Mouse (Mus musculus): ENCODE measurements around the gene Asah2. TPM values are rescaled to one million over a fixed set of nuclear protein-coding genes. Genes with fewer than 3 reads are reported as not detected.
A peak's percentile ranks its signal among the peaks of the same experiment; 100 is the strongest.

The Asah2 gene
- polyA plus RNA-seq, 1 experiment from 2014 or later: 2.6 TPM

DNA sequence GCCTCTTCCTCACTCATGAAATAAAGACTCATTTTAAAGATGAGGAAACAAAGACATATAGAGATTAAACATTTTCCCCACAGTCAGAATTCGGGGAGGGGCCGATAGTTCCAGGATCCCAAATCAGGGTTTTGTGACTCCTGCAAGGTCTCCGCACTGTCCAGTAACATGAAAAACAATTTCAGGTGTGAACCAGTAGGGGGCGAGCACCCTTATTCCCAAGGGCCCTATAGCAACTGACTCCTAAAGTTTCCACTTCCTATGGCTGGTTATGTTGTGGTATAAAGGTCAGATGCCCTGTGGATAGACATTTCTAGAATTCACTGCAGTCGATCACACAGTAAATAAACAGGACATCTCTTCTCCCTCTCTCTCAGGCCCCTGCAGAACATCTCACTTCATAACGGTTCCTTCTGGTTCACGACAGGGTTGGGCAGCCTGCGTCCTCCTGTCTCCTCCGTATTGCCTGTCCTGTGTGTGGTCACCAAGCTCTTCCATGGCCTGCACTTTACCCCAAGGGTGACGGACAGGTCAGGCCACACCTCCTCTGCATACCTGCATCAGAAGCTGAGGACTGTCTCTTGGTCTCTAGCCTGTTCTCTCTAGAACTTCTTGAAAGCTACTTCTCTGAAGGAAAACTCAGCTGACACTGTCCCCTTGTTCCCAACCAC, 19.3 kb upstream of the Asah2 start:
- Histone ChIP-seq H3K4me1 (0 out of 2 replicates have a peak, but pooled peaks cover 2% of the 10 kb centered on the region), H3K4me2 (no peak overlapping the region), H3K9ac (no peak overlapping the region), H3K9me3 (no peaks in the 10 kb centered on the region), H3K4me3 (no peak overlapping the region), H3K27ac (replicated peaks) (no peak overlapping the region), H3K36me3 (peaks cover 41% of the 10 kb centered on the region), H3K27me3 (replicated peaks) (no peaks in the 10 kb centered on the region)
- ATAC-seq (ENCODE audit: extremely low read depth, insufficient number of reproducible peaks, low FRiP score, low TSS enrichment): no peak
- WGBS: 69% methylated on average over 10 of the region's 10 CpGs

DNA sequence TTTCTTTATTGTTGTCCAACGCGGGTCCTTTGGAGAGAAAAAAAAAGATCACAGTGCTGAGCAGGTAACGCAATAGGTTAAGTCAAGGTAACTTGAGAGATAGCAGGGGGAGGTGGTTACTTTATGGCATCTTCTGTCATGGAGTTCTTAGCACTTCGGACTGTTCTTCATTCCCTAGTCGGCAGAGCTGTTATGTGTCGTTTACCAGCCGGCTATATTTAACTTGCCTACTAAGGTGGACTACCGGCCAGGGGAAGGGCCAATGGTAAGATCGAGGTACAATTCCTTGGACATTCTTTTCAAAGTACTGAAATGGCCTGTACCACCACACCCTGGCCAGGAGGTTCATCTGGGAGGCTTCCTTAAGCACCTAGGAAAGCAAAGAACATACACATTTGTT, 16.1 kb upstream of the Asah2 start:
- no peaks in the 10 kb centered on the region for H3K27me3 ChIP-seq (replicated peaks)
- no peak overlapping the region for H3K9ac ChIP-seq
- H3K27ac ChIP-seq (replicated peaks): no peak overlapping the region
- no peaks in the 10 kb centered on the region for H3K4me1 ChIP-seq
- no peaks in the 10 kb centered on the region for H3K9me3 ChIP-seq
- H3K36me3 ChIP-seq: peaks cover 42% of the 10 kb centered on the region
- 73% methylated on average over 9 of the region's 9 CpGs for WGBS
- no peak for ATAC-seq (ENCODE audit: extremely low read depth, insufficient number of reproducible peaks, low FRiP score, low TSS enrichment)
- no peak overlapping the region for H3K4me2 ChIP-seq
- no peak overlapping the region for H3K4me3 ChIP-seq

- no peak for ATAC-seq (ENCODE audit: extremely low read depth, insufficient number of reproducible peaks, low FRiP score, low TSS enrichment)
- H3K4me1 ChIP-seq: no peaks in the 10 kb centered on the region
These were observed 15.2 kb upstream of the Asah2 start for GRCm38 (mm10) chr19:32123196-32123595.

DNA sequence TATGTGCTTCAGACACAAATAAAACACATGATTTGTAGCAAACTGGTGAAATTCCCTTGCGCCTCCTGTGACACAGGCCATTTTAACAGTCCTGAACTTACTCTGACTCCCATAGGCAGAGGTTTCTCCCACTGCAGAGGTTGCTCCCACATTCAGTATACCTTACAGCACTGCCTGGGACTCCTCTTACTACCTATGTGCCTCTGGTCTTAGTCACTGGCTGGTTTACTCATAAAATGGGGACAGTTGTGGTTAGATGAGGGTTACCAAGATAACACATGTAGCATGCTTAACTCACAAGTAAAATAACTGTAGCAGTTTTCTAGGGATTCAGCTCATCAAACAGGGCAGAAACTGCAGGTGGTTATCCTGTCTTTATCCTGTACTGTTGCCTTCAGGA, 12.8 kb upstream of the Asah2 start:
- H3K27ac ChIP-seq (replicated peaks): no peak overlapping the region
- H3K4me2 ChIP-seq: no peak overlapping the region
- WGBS: 90% methylated on average over 1 of the region's 1 CpGs
- H3K27me3 ChIP-seq (replicated peaks): no peaks in the 10 kb centered on the region
- no peak overlapping the region for H3K9ac ChIP-seq
- no peaks in the 10 kb centered on the region for H3K4me1 ChIP-seq
- no peak for ATAC-seq (ENCODE audit: extremely low read depth, insufficient number of reproducible peaks, low FRiP score, low TSS enrichment)
- peaks cover 29% of the 10 kb centered on the region for H3K36me3 ChIP-seq
- H3K9me3 ChIP-seq: no peaks in the 10 kb centered on the region
- H3K4me3 ChIP-seq: no peak overlapping the region

More at GRCm38 (mm10) chr19:32123196-32123595, 15.2 kb upstream of the Asah2 start:
- no peaks in the 10 kb centered on the region for H3K9me3 ChIP-seq
- H3K4me3 ChIP-seq: no peak overlapping the region
- H3K27me3 ChIP-seq (replicated peaks): no peaks in the 10 kb centered on the region
- 91% methylated on average over 5 of the region's 5 CpGs for WGBS
- H3K9ac ChIP-seq: no peak overlapping the region
- H3K27ac ChIP-seq (replicated peaks): no peak overlapping the region
- H3K4me2 ChIP-seq: no peak overlapping the region
- H3K36me3 ChIP-seq: peaks cover 36% of the 10 kb centered on the region

DNA sequence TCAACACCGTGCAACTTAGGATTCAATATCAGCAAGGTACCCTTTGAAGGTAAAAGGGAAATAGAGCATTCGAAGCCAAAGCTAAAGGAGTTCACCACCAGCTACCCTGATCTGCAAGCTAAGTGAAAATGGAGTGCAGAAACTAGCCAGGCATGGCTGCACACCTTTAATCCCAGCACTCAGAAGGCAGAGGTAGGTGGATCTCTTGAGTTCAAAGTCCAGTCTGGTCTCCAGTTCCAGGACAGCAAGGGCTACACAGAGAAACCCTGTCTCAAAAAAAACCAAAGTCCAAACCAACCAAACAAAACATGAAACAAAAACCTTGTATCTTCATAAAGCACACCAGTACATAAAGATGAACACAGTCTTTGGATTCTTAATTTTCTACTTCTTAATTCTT, 11.7 kb upstream of the Asah2 start:
- Histone ChIP-seq H3K27me3 (replicated peaks) (no peaks in the 10 kb centered on the region), H3K27ac (replicated peaks) (no peak overlapping the region), H3K4me1 (no peaks in the 10 kb centered on the region), H3K9me3 (no peaks in the 10 kb centered on the region), H3K9ac (no peak overlapping the region), H3K4me3 (no peak overlapping the region), H3K36me3 (peaks cover 22% of the 10 kb centered on the region), H3K4me2 (no peak overlapping the region)
- ATAC-seq (ENCODE audit: extremely low read depth, insufficient number of reproducible peaks, low FRiP score, low TSS enrichment): no peak
- WGBS: 83% methylated on average over 2 of the region's 2 CpGs

DNA sequence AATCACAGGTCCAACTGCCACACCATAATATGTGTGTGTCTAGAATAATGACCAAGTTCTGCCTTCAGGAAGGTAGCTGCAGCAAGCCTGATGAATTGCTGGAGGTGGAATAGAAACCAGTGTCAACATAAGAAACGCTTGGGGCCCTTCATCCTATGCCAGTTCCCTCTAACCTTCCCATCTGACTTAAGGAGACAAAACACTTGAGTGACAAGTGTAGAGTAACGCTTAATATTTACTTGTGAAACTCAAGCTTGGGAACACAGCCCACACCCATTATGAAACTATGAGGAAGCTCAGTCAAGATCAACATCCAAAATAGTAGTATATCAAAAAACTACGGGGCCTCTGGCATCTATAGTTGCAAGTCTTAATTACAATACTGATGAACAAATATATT, 10.5 kb upstream of the Asah2 start:
- H3K9ac ChIP-seq: no peak overlapping the region
- no peak overlapping the region for H3K4me2 ChIP-seq
- peaks cover 13% of the 10 kb centered on the region for H3K36me3 ChIP-seq
- H3K27ac ChIP-seq (replicated peaks): no peak overlapping the region
- no peaks in the 10 kb centered on the region for H3K9me3 ChIP-seq
- H3K4me1 ChIP-seq: no peaks in the 10 kb centered on the region
- ATAC-seq (ENCODE audit: extremely low read depth, insufficient number of reproducible peaks, low FRiP score, low TSS enrichment): no peak
- no peak overlapping the region for H3K4me3 ChIP-seq
- WGBS: 84% methylated on average over 3 of the region's 3 CpGs
- no peaks in the 10 kb centered on the region for H3K27me3 ChIP-seq (replicated peaks)

DNA sequence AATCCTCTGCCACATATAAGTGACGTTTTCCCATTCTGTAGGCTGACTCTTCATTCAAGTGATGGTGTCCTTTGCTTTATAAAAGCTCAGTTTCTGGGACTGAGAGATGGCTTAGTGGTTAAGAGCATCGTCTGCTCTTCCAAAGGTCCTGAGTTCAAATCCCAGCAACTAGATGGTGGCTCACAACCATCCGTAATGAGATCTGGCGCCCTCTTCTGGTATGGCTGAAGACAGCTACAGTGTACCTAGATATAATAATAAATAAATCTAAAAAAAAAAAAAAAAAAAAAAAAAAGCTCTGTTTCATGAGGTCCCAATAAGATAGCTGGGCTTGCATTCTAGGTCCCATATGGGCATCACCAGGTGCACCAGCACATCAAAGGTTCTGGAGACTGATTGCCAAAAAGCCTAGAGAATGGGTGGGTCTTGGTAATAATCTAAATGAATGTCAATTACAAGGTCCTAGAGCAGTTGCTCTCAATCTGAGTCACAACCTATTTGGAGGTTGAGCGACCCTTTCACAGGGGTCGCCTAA, 9.5 kb upstream of the Asah2 start:
- no peak overlapping the region for H3K9ac ChIP-seq
- no peaks in the 10 kb centered on the region for H3K27me3 ChIP-seq (replicated peaks)
- no peaks in the 10 kb centered on the region for H3K9me3 ChIP-seq
- H3K4me1 ChIP-seq: no peaks in the 10 kb centered on the region
- 74% methylated on average over 6 of the region's 6 CpGs for WGBS
- ATAC-seq (ENCODE audit: extremely low read depth, insufficient number of reproducible peaks, low FRiP score, low TSS enrichment): no peak
- peaks cover 13% of the 10 kb centered on the region for H3K36me3 ChIP-seq
- no peak overlapping the region for H3K4me2 ChIP-seq
- no peak overlapping the region for H3K27ac ChIP-seq (replicated peaks)
- no peak overlapping the region for H3K4me3 ChIP-seq

GRCm38 (mm10) chr19:32111866-32112790, 4.1 kb upstream of the Asah2 start:
- 79% methylated on average over 8 of the region's 8 CpGs for WGBS
- Histone ChIP-seq H3K27ac (replicated peaks) (no peak overlapping the region), H3K4me1 (peaks cover 14% of the 10 kb centered on the region), H3K4me2 (no peak overlapping the region), H3K9ac (no peak overlapping the region), H3K36me3 (no peaks in the 10 kb centered on the region), H3K4me3 (no peak overlapping the region), H3K9me3 (no peaks in the 10 kb centered on the region), H3K27me3 (replicated peaks) (no peaks in the 10 kb centered on the region)
- no peak for ATAC-seq (ENCODE audit: extremely low read depth, insufficient number of reproducible peaks, low FRiP score, low TSS enrichment)

GRCm38 (mm10) chr19:32106750-32107149, 1.3 kb downstream of the Asah2 start:
- peak overlapping the region; percentile 69 for H3K4me2 ChIP-seq
- peak overlapping the region; percentile 96 for H3K9ac ChIP-seq
- no peaks in the 10 kb centered on the region for H3K36me3 ChIP-seq
- no peak for ATAC-seq (ENCODE audit: extremely low read depth, insufficient number of reproducible peaks, low FRiP score, low TSS enrichment)
- peaks cover 48% of the 10 kb centered on the region for H3K4me1 ChIP-seq
- H3K9me3 ChIP-seq: no peaks in the 10 kb centered on the region
- H3K4me3 ChIP-seq: peak overlapping the region; percentile 81
- H3K27ac ChIP-seq (replicated peaks): peak overlapping the region; percentile 98
- 70% methylated on average over 2 of the region's 2 CpGs for WGBS
- H3K27me3 ChIP-seq (replicated peaks): no peaks in the 10 kb centered on the region

DNA sequence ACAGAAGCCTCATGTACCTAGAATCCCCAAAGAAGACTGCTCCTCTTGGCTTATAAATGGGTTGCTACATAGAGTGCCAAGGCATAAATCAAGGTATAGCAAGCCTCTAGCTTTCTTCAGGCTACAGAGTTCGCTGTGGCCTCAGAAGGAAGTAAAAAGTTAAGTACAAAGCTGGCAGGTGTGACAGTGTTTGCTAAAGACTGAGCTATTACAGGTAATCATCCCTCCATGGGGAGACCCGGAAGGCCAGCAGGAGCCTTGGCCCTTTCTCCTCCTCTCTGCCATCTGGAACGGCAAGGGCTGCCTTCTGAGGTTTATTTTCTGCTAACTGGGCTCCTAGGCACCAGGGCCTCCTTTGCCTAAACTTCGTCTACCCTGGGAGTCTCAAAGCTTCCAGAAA, 3.8 kb downstream of the Asah2 start:
- Histone ChIP-seq H3K27ac (replicated peaks) (no peak overlapping the region), H3K4me1 (peaks cover 44% of the 10 kb centered on the region), H3K9me3 (no peaks in the 10 kb centered on the region), H3K36me3 (no peaks in the 10 kb centered on the region), H3K27me3 (replicated peaks) (no peaks in the 10 kb centered on the region), H3K4me3 (no peak overlapping the region), H3K4me2 (no peak overlapping the region), H3K9ac (no peak overlapping the region)
- ATAC-seq (ENCODE audit: extremely low read depth, insufficient number of reproducible peaks, low FRiP score, low TSS enrichment): no peak
- WGBS: 75% methylated on average over 4 of the region's 4 CpGs

DNA sequence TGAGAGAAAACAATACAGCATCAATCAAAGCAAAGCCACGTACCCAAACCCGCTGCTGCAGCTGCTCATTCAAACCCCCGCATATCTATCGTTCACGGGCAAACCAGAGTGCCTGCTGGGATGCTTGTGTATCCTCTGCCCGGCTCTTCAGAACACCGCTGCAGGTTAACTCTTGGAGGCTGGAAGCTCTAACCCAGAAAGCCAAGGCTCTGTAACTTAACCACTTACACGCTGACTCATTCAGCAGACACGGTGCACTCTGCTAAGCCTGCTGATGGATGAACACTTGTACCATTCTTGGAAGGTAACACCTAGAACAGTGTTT, 5.1 kb downstream of the Asah2 start:
- no peak for ATAC-seq (ENCODE audit: extremely low read depth, insufficient number of reproducible peaks, low FRiP score, low TSS enrichment)
- 10% methylated on average over 9 of the region's 9 CpGs for WGBS
- Histone ChIP-seq H3K9me3 (no peaks in the 10 kb centered on the region), H3K27me3 (replicated peaks) (no peaks in the 10 kb centered on the region), H3K9ac (peak overlapping the region; percentile 69), H3K36me3 (no peaks in the 10 kb centered on the region), H3K4me1 (peaks cover 44% of the 10 kb centered on the region), H3K4me2 (peak overlapping the region; percentile 65), H3K27ac (replicated peaks) (no peak overlapping the region), H3K4me3 (peak overlapping the region; percentile 34)

Measured in heart, embryonic 13.5 days (tissue).